Mouse (Mus musculus) telencephalon, adult 2 months (tissue): ENCODE measurements at regions not wholly inside any gene's neighbourhood (a gene's known extent, or its start where the extent isn't known, plus 50 kb on each side); places are given as distances from the start of the nearest gene placed in this dataset.

Experiments
- DNase-seq: peaks from one replicate; pipeline ENCODE4 v3.0.0-alpha.2; 2011; ENCODE audit warnings: low read depth, low spot score

DNA sequence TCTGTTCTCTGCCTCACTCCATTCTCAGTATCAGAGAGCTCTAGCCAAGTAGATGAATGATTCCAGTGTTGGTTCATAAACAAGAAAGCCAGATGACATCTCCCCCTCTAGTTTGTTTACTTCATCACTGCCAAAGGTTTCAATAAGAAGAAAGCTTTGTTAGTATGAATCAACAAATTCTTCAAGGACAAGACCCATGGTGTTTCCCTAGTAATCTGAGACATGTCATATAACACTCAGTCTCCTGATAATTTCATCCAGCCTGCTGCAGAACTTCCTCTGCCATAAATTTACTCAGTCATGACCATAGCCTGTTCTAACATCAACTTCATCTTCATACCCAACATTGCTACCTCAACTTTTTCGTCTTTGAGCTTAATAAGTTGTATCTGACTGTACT, 1372.5 kb downstream of the Pla2g4a start:
- DNase-seq = no peak

DNA sequence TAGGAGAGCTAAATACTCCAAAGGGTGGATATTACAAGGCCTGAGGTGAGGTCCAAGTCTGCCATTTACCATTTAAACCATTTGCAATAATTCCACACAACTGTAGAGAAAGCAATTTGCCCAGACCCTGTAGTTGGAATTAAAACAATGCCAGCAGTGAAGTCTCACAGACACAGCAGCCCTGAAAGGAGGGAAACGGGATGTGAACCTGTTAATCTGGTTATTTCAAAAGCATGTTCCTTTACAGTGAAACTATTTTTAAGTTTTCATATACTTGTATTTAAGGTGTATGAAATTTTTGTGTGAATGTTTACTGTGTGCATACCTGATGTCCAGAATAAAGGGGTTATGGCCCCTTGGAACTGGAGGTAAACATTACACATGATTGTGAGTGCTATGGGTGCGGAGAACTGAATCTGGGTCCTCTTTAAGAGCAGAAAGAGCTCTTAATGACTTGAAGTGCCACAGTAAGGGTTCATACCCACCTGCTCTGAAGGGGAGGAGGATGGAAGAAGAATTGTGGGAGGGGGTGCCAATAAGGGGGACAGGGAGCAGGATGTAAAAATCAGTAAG, 1381.1 kb downstream of the Pla2g4a start:
- DNase-seq = no peak

DNA sequence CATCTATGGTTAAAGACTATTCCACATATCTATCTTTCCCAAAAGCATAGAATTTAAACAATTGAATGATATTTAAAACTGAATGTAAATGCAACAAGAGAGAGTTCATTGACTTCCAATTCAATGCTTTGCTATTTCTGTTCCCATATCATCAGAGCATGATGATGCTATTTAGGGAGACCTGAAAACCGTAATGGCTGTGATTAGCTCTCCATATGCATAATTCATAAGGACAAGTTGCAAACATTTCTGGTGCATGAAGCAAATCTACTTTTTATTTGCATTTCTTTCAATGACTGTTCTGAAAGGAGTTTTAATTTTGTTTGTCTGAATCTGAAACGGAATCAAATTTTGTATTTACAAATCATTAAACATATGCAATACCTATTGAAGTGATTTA, 1392.0 kb downstream of the Pla2g4a start:
- DNase-seq = peak; percentile 6
